Mouse (Mus musculus) hindlimb bud, embryonic 11.5 days (tissue): ENCODE results near the gene Tmem86a.
A peak's percentile ranks its signal among the peaks of the same experiment; 100 is the strongest.

Experiments used
- DNase-seq: peaks from one replicate; pipeline ENCODE4 v3.0.0-alpha.2; 2012; ENCODE audit warnings: low read depth, low spot score; ENCODE audit errors: extremely low spot score

Tmem86a gene

DNA sequence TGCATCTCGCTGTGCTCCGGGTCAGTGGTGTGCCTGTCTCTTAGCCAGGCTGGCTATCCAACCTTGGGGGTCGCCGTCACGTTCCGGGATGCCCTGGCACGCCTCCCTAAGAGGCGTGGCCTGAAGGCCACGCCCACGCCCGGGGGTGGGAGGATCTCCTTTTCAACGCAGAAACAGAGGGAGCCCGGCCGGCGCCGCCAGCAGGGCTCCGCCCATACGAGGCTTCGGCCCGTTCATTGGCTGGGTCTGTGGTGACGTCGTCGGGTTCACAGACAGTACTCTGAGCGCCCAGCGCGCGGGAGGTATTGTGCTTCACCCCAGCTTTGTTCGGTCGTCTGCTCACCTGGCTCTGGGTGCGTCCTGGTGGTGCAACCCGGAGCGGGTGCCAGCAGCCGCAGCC, at the start of gene Tmem86a:
Gene Tmem86a, plus strand, starts transcription at position 236 of the 400 bp plus-strand sequence.
- peak; percentile 96 for DNase-seq

DNA sequence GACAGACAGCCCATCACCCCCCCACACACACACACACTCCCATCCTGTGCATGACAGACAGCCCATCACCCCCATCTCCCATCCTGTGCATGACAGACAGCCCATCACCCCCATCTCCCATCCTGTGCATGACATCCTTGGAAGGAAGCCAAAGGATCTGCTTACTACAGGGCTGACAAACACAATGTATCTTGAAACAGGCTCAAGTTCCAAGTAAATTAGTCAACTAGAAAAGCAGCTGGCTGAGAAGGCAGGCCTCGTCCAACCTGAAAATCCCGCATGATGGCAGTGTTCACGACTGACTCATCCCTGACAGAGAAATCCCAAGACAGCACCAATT, 49.8 kb upstream of the Tmem86a start:
- DNase-seq = no peak

DNA sequence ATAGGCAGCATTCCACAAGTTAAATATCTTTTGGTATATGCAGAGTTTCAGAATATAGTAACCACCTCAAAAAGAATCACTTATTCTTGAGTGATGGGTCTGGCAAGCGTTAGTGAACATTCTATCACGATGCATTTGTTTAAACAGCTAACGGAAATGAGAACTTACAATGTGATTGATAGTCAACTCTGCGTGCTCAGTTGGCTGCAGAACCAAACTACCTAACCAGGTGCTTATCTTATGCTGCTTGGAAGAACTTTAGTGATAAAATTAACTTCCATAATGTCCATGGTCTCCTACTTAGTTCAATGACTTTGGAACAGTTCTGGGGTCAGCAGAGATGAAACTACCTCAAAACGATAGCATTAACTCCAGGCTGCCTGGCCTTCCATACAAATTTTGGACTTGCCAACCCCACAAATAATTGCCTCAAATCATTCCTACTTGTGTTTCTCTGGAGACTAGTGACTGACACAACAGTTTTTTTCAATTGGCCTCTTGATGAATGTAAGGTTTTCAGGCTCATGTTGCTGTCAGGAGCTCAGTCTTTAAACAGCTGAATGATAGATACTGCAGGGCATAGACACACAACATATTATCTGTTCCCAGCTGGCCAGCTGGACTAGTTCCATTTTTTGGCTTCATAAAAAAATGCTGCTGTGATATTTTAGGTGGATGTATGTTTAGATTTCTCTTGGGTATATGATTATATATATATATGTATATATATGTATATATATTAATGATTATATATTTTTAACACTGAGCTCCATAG, 49.1 kb upstream of the Tmem86a start:
- DNase-seq = no peak

- no peak for DNase-seq
These were observed 48.5 kb upstream of the Tmem86a start for GRCm38 (mm10) chr7:47001900-47002275.

DNA sequence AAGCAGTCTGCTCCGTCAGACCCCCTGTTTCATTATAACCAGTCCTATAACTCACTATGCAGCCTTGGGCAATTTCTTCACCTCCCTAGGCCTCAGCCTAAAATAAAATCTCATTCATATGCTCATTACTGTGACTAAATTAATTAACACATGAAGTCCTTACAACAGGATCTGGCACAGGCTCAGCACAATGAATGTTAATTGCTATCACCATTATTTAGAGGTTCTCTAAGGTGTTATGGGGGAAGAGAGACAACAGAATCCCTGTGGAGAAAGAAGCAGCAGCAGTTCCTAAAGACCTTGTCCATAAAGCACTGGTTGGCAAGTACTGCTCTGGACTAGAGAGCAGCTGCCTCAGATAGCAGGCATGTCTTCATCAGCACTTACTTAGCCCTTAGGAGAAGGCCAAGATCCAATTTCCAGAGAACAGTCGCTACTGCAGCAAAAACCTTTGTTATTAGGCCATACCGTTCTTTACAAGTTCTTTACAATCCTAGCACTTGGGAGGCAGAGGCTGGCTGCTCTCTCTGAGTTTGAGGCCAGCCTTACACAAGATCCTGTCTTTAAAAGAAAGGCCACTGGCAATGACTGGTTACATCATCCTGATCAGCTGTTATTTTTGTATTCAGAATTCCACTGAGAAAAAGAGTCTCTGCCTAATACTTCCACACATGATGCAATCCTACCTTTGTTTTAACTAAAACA, 46.8 kb upstream of the Tmem86a start:
- no peak for DNase-seq

DNA sequence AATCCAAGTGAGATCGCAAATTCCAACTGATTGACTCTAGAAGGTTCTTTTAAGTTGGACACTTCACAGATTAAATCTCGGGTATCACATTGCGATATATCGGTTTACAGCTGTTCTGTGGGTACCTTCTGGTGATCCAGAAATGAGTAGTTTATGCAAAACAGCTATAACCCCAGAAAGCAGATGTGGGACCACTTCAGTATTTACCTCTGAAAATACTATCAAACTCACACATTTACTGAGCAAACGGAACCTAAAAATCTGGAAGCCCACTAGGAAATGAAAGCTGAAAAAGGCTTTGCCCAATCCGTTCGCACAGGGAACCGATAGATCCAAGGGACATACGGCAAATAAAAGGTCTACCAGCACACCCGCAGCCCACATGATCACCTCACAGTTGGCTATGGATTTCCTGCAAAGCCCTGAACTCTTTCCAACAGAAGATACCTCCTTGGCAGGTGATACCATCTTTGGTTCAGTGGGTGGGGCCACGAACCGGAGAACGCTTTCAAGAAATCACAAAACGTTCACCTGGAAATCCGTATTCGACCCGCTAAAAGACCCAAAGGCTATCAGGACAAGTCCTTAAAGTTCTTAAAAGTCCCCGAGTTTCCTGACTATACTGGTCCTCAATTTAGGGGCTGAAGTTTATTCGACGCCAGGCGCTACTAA, 43.2 kb upstream of the Tmem86a start:
- no peak for DNase-seq

DNA sequence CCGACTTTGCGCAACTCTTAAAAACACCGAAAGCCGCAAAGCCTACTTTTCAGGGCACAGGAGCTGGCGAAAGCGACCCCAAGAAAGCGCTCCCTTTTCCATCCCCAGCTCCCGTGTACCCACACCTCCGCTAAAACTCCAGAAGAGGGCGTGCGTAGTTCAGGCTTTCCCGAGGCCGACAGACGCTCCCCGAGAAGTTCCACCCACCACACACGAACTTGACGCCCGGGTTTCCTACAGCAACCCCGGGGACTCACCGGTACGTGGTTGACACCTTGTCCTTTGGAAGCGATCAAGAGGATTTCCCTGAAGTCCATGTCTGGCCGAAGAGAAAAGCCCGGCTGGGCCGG, 42.6 kb upstream of the Tmem86a start:
- DNase-seq = no peak

- DNase-seq = peak; percentile 88
These were observed 42.0 kb upstream of the Tmem86a start, which contains the start of gene Spty2d1 for GRCm38 (mm10) chr7:47008168-47008993. Gene Spty2d1 (minus strand): TSS chr7:47008411.

GRCm38 (mm10) chr7:47013131-47013767, 37.2 kb upstream of the Tmem86a start:
- no peak for DNase-seq

DNA sequence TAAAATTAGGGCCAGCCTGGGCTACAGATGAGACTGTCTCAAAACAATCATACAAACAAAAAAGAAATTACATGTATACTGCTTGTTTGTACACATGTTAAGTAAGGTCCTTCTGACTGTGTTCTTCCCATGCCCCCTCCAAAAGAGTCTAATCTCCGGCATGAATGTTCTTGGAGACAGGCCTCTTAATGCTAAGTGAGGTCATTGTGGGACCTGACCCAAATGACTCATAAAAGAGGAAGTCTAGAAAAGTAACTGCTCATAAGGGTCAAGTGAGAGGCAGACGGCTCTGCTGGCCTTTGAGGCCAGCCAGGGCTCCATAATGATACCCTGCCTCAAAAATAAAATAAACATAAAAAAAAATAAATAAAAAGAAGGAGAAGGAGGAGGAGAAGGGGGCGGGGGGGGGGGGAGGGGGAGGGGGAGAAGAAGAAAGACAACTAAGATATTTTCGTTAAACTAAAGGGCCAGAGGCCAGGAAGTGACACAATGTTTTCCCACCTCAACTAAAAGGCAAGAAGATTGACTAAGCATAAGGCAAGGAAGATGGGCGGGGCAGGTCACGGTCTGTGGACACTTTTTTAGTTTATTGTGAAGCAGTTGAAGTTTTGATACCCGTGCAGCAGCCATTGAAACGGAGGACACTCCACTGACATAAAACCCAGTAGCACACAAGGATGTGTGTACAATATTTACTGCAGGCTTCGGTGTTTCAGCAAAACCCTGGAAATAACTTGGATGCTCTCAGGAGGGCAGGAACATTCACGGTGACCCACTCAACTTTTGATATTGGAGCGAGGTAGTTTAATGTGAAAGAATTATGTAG, 35.6 kb upstream of the Tmem86a start:
- DNase-seq = no peak

GRCm38 (mm10) chr7:47015390-47016065, 34.9 kb upstream of the Tmem86a start:
- DNase-seq = peak; percentile 61

DNA sequence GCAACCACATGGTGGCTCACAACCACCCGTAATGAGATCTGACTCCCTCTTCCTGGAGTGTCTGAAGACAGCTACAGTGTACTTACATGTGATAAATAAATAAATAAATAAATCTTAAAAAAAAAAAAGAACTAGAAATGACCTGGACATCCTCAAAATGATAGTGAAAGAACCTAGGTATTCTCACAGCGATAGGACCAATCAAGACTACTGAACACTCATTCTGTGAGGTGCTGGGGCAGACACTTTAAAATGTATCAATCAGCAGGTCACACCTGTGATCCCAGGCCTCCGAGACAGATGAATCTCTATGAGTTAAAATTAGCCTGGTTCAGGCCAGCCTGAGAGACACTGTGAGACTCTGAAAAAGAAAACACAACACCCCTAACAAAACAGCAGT, 33.8 kb upstream of the Tmem86a start:
- no peak for DNase-seq

GRCm38 (mm10) chr7:47017146-47017545, 33.3 kb upstream of the Tmem86a start:
- DNase-seq = no peak

DNA sequence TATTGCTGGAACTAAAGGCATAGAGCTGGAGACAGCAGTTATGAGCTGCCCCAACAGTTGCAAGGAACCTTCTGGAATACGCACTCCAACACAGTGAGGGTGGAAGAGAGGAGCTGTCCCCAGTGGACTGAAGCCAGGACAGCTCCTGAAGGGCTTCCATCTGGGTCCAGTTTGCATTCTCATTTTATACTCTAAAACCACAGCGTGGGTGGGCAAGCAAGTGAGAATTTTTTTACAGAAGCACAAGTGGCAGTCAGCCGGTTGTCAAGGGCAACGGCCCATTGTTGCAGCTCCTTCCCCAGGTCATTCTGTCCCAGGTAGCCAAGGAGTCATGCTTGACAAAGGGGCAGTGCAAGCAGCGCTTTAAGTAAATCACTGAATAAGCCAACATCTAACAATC, 30.8 kb upstream of the Tmem86a start:
- DNase-seq = no peak

GRCm38 (mm10) chr7:47020956-47021355, 29.4 kb upstream of the Tmem86a start:
- DNase-seq = no peak

GRCm38 (mm10) chr7:47022482-47022881, 27.9 kb upstream of the Tmem86a start:
- DNase-seq = no peak

DNA sequence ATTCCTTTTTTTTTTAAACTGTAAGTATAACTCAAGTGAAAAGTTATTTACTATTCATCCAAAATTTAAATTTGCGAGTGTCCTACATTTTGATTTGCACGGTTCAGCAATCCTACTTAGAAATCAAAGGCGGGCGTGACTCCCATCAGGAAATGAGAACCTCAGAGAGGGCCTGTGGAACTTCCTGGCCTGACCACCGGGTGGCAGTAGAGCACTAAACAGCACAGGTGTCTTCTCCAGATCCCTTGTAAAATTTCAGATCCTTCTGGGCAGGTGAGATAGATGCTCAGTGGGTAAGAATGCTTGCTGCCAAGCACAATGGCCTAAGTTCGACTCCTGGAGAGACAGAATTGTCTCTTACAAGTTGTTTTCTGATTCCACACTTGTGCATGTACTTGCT, 26.9 kb upstream of the Tmem86a start:
- DNase-seq = peak; percentile 44

DNA sequence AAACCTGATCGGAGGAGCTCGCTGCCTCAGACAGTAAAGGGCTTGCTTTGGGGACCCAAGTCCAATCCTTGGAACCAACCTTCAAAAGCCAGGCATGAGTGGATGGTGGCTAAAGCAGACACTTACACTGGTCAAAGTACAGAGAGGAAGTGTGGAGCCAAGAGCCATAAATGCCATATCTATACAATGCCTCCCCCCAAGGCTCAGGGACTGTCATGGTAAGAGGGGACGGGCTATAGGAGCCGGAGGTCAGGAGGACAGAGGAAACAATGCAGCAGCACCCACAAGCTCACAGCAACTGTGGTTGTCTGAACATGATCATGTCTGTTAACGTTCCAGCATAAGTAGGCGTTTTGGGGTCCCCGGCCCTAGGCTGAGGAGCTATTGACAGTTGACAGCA, 25.9 kb upstream of the Tmem86a start:
- DNase-seq = no peak

DNA sequence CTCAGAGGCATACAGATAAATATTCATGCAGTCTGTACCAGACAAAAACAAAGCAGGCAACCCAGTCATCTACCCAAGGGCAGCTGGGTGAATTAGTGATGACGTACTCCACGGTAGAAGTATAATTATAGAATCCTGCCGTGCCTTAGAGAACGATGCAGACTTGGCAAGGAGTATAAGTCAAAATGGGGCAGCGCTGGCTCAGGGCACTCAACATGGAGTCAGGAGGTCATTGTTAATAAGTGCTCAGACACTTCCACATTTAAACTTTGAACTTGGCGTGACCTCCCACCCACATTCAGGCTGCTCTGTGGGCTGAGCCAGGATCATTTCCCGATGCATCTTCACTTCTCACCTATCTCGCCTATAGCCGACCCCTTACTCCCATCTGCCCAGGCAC, 25.0 kb upstream of the Tmem86a start:
- no peak for DNase-seq
